Mouse (Mus musculus): ENCODE data around the gene 1810024B03Rik. TPM values are rescaled to one million over a fixed set of nuclear protein-coding genes. Genes with fewer than 3 reads are reported as not detected.

The 1810024B03Rik gene
- total and polyA plus RNA-seq, 3 experiments = 0.77 to 1.2 (median 0.93) TPM

DNA sequence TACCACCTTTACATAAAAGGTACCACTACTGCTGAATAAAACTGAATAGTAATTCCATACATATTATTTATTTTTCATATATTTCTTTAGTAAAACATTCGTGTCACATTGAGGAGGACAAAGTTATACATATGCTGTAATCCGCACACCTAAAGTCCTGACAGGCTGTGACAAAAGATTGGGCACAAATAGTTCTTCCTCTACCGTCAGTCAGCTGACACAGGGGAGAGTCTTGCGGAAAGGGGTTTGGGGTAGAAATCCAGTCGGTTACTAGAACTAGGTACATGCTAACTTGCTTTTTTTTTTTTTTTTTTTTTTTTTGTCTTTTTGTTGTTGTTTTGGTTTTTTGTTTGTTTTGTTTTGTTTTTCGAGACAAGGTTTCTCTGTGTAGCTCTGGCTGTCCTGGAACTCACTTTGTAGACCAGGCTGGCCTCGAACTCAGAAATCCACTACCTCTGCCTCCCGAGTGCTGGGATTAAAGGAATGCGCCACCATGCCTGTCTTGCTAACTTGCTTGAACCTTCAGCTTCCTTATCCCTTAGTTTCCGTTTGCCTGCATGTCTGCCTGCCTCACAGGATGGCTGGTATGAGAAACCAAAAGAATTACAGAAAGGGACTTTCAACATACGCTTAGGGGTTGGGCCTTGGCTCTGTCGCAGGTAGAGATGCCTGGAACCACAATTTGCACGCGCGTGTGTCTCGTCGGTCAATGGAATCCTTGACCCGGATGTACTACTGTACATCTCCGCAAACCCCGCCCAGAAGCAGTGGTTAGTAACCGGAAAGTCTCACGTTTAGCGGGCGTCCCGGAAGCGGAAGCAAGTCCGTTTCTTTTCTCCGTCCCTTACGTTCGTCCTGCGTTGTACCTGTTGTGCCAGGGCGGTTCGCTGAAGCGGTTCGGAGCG is at the start of gene 1810024B03Rik, which contains the start of gene Snrnp200 (continued):
- TF ChIP-seq GABPA (IDR thresholded peaks at IDR 0.05; ENCODE audit: insufficient replicate concordance, low read depth, low read length) = peak; percentile 71; the same call in 1 of the 2 replicates

DNA sequence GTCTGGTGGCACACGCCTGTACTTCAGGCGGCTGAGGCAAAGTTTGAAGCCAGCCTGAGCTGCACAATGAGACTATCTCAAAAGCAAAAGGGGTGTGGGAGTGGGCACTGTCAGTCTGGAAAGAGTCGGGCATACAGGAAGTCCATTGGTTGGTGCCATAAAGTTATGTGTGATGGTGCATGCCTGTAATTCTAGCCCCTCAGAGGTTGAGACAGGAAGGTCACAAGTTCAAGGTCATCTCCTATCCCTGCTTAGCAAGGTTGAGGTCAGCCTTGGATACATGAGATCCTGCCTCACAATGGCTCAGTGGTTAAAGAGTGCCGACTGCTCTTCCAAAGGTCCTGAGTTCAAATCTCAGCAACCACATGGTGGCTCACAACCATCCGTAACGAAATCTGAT is 47.2 kb upstream of the 1810024B03Rik start:
- no peak overlapping the region for H3K4me2 ChIP-seq (ENCODE audit: insufficient read depth, low read depth, poor library complexity, severe bottlenecking)
- H3K79me2 ChIP-seq (replicated peaks; ENCODE audit: control insufficient read depth, extremely low read depth, insufficient read depth, poor library complexity, severe bottlenecking) = no peaks in the 10 kb centered on the region; the same call in 1 of the 2 replicates
- no peaks in the 10 kb centered on the region for H3K27me3 ChIP-seq (replicated peaks)
- no peak for DNase-seq (ENCODE audit: extremely low read depth)
- H3K27ac ChIP-seq (ENCODE audit: insufficient read depth, low read depth) = no peak overlapping the region
- no peak overlapping the region for H3K9ac ChIP-seq (ENCODE audit: insufficient read depth, low read depth)
- dilution Hi-C loops (cut with MboI; ENCODE audit: extremely low pct_ligation_motif_present, extremely low pct_unique_long_range_greater_than_20kb, low sequenced_read_pairs) = no loop called here
- H3K36me3 ChIP-seq (replicated peaks in 1 of 2; ENCODE audit: control insufficient read depth in 1 of 2, insufficient read depth in 1 of 2, low read length in 1 of 2) = peaks cover 38 to 88% of the 10 kb centered on the region in 2 experiments
- no peaks in the 10 kb centered on the region for H3K9me3 ChIP-seq (replicated peaks; ENCODE audit: low read length)
- peaks cover 0 to 4% of the 10 kb centered on the region in 2 experiments; a peak in 1 of 4 replicates for H3K4me1 ChIP-seq (ENCODE audit: control insufficient read depth in 1 of 2, insufficient read depth in 2 of 2)
- TF ChIP-seq UBTF (IDR thresholded peaks at IDR 0.05; ENCODE audit: low read depth, low read length) (no peak), ETS1 (conservative IDR thresholded peaks at IDR 0.05; ENCODE audit: low read depth, low read length) (no peak), TCF12 (IDR thresholded peaks at IDR 0.05; ENCODE audit: low read depth, low read length) (no peak), ZC3H11A (IDR thresholded peaks at IDR 0.05; ENCODE audit: low read depth, low read length) (no peak), BHLHE40 (IDR thresholded peaks at IDR 0.05; ENCODE audit: low read depth, low read length) (no peak)
- in situ Hi-C loops (cut with MboI; ENCODE audit: low pct_ligation_motif_present, low pct_unique_long_range_greater_than_20kb, low sequenced_read_pairs) = no loop called here
- no peak overlapping the region for H3K4me3 ChIP-seq (replicated peaks in 1 of 3; ENCODE audit: low read depth in 2 of 3, low read length in 2 of 3, poor library complexity in 1 of 3)

DNA sequence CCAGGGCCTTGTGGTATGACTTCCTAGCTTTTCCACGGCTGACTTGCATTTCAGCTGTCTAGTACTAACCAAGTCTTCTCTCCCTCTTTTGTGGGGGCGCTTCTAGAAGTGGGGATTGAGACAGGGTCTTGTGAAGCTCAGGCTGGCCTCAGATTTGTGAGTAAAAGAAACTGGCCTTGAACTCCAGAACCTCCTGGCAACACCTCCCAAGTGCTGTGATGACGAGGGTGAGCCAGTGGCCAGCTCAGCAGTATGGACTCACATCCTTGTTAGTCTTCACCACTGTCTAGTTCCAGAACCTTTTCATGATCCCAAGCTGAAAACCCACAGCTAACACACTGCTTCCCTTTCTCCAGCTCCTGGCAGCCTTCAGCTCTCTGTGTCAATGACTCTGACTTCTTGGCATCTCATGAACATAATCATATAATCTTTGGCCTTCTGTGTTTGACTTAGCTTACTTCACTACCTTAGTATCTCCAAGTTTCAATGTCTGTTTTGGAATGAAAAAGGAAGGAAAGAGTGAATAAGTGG is 46.6 kb upstream of the 1810024B03Rik start:
- no peaks in the 10 kb centered on the region for H3K27me3 ChIP-seq (replicated peaks)
- H3K4me3 ChIP-seq (replicated peaks in 1 of 3; ENCODE audit: low read depth in 2 of 3, low read length in 2 of 3, poor library complexity in 1 of 3) = no peak overlapping the region
- H3K9me3 ChIP-seq (replicated peaks; ENCODE audit: low read length) = no peaks in the 10 kb centered on the region
- in situ Hi-C loops (cut with MboI; ENCODE audit: low pct_ligation_motif_present, low pct_unique_long_range_greater_than_20kb, low sequenced_read_pairs) = no loop called here
- dilution Hi-C loops (cut with MboI; ENCODE audit: extremely low pct_ligation_motif_present, extremely low pct_unique_long_range_greater_than_20kb, low sequenced_read_pairs) = no loop called here
- H3K27ac ChIP-seq (ENCODE audit: insufficient read depth, low read depth) = no peak overlapping the region
- TF ChIP-seq MAFK (IDR thresholded peaks at IDR 0.05; ENCODE audit: insufficient replicate concordance, low read length) (no peak), RCOR1 (conservative IDR thresholded peaks at IDR 0.05; ENCODE audit: low read depth, low read length) (no peak), PAX5 (IDR thresholded peaks at IDR 0.05; ENCODE audit: low read length) (no peak), USF2 (conservative IDR thresholded peaks at IDR 0.05; ENCODE audit: low read depth, low read length) (no peak), ZKSCAN1 (IDR thresholded peaks at IDR 0.05; ENCODE audit: borderline replicate concordance, low read depth, low read length) (no peak), USF1 (IDR thresholded peaks at IDR 0.05; ENCODE audit: low read depth, low read length) (no peak), CTCF (conservative IDR thresholded peaks at IDR 0.05 in 1 of 2, IDR thresholded peaks at IDR 0.05 in 1 of 2; ENCODE audit: low read depth in 2 of 2, low read length in 2 of 2) (no peak), SIN3A (IDR thresholded peaks at IDR 0.05; ENCODE audit: low read length) (no peak), NRF1 (IDR thresholded peaks at IDR 0.05; ENCODE audit: low read depth, low read length) (no peak), TCF12 (IDR thresholded peaks at IDR 0.05; ENCODE audit: low read depth, low read length) (no peak)
- DNase-seq (ENCODE audit: extremely low read depth) = no peak
- H3K79me2 ChIP-seq (replicated peaks; ENCODE audit: control insufficient read depth, extremely low read depth, insufficient read depth, poor library complexity, severe bottlenecking) = no peaks in the 10 kb centered on the region; the same call in 1 of the 2 replicates
- no peak overlapping the region for H3K9ac ChIP-seq (ENCODE audit: insufficient read depth, low read depth)
- no peak overlapping the region for H3K4me2 ChIP-seq (ENCODE audit: insufficient read depth, low read depth, poor library complexity, severe bottlenecking)
- peaks cover 0 to 8% of the 10 kb centered on the region in 2 experiments; a peak in 1 of 4 replicates for H3K4me1 ChIP-seq (ENCODE audit: control insufficient read depth in 1 of 2, insufficient read depth in 2 of 2)
- H3K36me3 ChIP-seq (replicated peaks in 1 of 2; ENCODE audit: control insufficient read depth in 1 of 2, insufficient read depth in 1 of 2, low read length in 1 of 2) = peaks cover 37 to 85% of the 10 kb centered on the region in 2 experiments

All from CH12.LX (cell line).